Mouse (Mus musculus) liver, embryonic 16.5 days (tissue): ENCODE results near the gene Il31. TPM values are rescaled to one million over a fixed set of nuclear protein-coding genes. Genes with fewer than 3 reads are reported as not detected.
"Not testable (repeated sequence)": the region's sequence is repeated elsewhere in the genome, so short reads cannot be mapped to it uniquely, and the experiment has no call there.

ENCODE experiments used
- ATAC-seq: fragments of 200-750 bp; cut with Nextera tagmentation; 2 replicates; pipeline ENCODE4 v1.8.0; 2017; ENCODE audit warnings: low read depth, mild to moderate bottlenecking, moderate number of reproducible peaks, moderate library complexity
- H3K27ac ChIP-seq: fragments of 300-500 bp; sonication (generic); 2 replicates; pipeline ENCODE4 v1.5.1; 2014; ENCODE audit warnings: mild to moderate bottlenecking, low read length
- H3K27me3 ChIP-seq: fragments of 300-500 bp; sonication (generic); 2 replicates; pipeline ENCODE4 v1.6.1; 2014; ENCODE audit warnings: low read depth, low read length, mixed read lengths; ENCODE audit not compliant: control insufficient read depth, insufficient read depth
- H3K36me3 ChIP-seq: fragments of 300-500 bp; sonication (generic); 2 replicates; pipeline ENCODE4 v1.6.1; 2014; ENCODE audit warnings: mild to moderate bottlenecking; ENCODE audit not compliant: control insufficient read depth, insufficient read depth
- H3K4me1 ChIP-seq: fragments of 300-500 bp; sonication (generic); 2 replicates; pipeline ENCODE4 v1.6.1; 2014; ENCODE audit warnings: low read depth, low read length, mixed read lengths; ENCODE audit not compliant: control insufficient read depth
- H3K4me2 ChIP-seq: fragments of 300-500 bp; sonication (generic); 2 replicates; pipeline ENCODE4 v1.6.1; 2014; ENCODE audit warnings: low read depth, low read length, mixed read lengths
- H3K4me3 ChIP-seq: fragments of 300-500 bp; sonication (generic); 2 replicates; pipeline ENCODE4 v1.5.1; 2014; ENCODE audit warnings: low read depth, mild to moderate bottlenecking, low read length
- H3K9ac ChIP-seq: fragments of 300-500 bp; sonication (generic); 2 replicates; pipeline ENCODE4 v1.6.1; 2014; ENCODE audit warnings: low read depth, low read length
- H3K9me3 ChIP-seq: fragments of 300-500 bp; sonication (generic); replicated peaks from 2 replicates; pipeline ENCODE4 v1.6.1; 2016; ENCODE audit warnings: low read length; ENCODE audit not compliant: control insufficient read depth
- WGBS: fragments of 180-500 bp; shearing (Covaris S2); extraction: QIAGEN DNeasy Blood & Tissue Kit; methylation state at CpG from one replicate; pipeline ENCODE4 v1.1.7; 2014; ENCODE audit not compliant: insufficient replicate concordance; 5-methylcytosine and 5-hydroxymethylcytosine counted together
- polyA plus RNA-seq: library from polyadenylated mRNA; unstranded; fragments of >200 nt; fragmentation: Nextera tagmentation; extraction: Ambion mirVana; gene quantifications from 2 replicates; pipeline ENCODE4 v1.2.1, GENCODE M21; 2015

Il31 gene
- polyA plus RNA-seq, 1 experiment from 2014 or later = not detected

DNA sequence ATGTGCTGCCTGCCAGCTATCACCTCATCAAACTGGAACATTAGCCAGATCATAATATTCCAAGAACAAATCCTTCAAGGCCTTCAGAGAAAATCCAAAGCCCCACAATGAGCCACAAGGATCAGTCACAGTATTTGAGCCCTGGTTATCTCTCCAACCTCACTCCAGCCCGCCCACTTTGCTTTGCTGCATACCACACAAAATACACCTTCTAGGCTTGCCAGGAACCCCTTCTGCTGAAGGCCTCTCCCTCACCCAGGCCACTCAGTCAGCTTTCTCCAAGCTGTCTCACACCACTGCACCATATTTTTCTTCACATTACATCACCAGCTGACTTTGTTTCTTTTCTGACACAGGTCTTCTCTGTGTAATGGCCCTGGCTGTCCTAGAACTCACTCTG, 32.9 kb upstream of the Il31 start:
- ATAC-seq = no peak
- 60% methylated on average over 1 of the region's 1 CpGs for WGBS
- no peak overlapping the region for H3K4me2 ChIP-seq
- no peak overlapping the region for H3K4me3 ChIP-seq
- peaks cover 19% of the 10 kb centered on the region for H3K4me1 ChIP-seq
- no peak overlapping the region for H3K9ac ChIP-seq
- no peak overlapping the region for H3K27ac ChIP-seq
- H3K9me3 ChIP-seq = no peaks in the 10 kb centered on the region
- H3K27me3 ChIP-seq = no peaks in the 10 kb centered on the region
- no peaks in the 10 kb centered on the region; the same call in 1 of the 2 replicates for H3K36me3 ChIP-seq

DNA sequence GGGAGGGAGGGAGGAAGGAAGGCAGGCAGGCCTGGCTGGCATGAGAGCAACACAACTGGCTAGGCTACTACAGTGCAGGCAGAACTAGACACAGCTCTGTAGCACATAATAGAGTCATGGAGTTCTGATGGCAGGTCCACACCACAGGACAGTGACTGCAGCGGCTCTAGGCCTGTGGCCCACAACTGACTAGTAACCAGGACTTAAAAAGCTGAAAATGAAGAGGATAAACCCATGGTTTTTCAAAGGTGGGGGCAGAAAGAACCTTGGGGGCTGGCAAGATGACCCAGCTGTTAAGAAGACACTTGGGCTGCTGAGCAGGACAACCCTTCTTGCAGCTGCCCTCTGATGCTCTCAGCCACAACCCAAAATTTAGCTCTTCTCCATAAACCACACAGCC, 32.3 kb upstream of the Il31 start:
- 80% methylated on average over 1 of the region's 1 CpGs for WGBS
- Histone ChIP-seq H3K4me1 (peaks cover 19% of the 10 kb centered on the region), H3K27ac (no peak overlapping the region), H3K4me3 (no peak overlapping the region), H3K4me2 (no peak overlapping the region), H3K27me3 (no peaks in the 10 kb centered on the region), H3K36me3 (no peaks in the 10 kb centered on the region; the same call in 1 of the 2 replicates), H3K9ac (no peak overlapping the region), H3K9me3 (no peaks in the 10 kb centered on the region)
- no peak for ATAC-seq

DNA sequence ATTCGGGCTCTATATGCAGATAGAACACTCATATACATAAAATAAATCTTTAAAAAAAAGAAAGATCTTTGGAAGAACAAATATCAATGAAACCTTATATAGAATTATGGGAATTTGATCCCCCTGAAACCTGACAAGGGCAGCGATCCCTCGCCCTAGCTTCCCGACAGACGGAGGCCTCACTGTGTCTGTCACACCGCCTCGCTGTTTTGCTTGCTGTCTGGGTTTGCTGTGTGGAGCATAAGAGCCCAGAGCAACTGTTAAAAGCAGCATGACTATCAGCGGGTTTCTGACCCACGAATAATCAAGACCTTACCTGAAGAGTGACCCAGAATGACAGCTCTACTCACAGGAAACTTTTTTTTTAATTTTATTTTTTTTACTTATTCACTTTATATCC, 31.4 kb upstream of the Il31 start:
- 82% methylated on average over 9 of the region's 9 CpGs for WGBS
- H3K4me1 ChIP-seq = peaks cover 19% of the 10 kb centered on the region
- H3K27ac ChIP-seq = no peak overlapping the region
- H3K9me3 ChIP-seq = no peaks in the 10 kb centered on the region
- H3K4me3 ChIP-seq = no peak overlapping the region
- ATAC-seq = no peak
- H3K36me3 ChIP-seq = no peaks in the 10 kb centered on the region; the same call in 1 of the 2 replicates
- no peak overlapping the region for H3K9ac ChIP-seq
- H3K27me3 ChIP-seq = no peaks in the 10 kb centered on the region
- H3K4me2 ChIP-seq = no peak overlapping the region

DNA sequence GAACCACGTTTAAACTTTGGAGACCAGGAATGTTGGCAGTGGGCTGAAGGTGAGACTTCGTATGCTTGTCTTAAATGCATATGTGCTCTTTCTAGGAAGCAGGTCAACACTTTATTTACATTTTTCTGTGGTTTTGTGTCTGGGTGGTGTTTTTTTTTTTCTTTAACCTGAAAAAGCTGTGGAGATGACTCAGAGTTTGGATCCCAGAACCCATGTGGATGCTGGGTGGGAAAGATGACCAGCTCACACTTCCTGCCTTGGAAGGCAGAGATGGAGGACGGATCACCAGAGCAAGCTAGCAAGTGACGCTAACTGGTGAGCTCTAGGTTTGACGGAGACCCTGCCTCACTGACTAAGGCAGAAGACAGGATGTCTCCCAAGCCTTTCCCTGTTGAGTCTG, 25.6 kb upstream of the Il31 start:
- H3K27me3 ChIP-seq = peaks cover 4% of the 10 kb centered on the region; the same call in 1 of the 2 replicates
- ATAC-seq = no peak
- H3K4me1 ChIP-seq = peaks cover 9% of the 10 kb centered on the region
- 81% methylated on average over 5 of the region's 5 CpGs for WGBS
- H3K36me3 ChIP-seq = no peaks in the 10 kb centered on the region; the same call in 1 of the 2 replicates
- no peak overlapping the region for H3K4me3 ChIP-seq
- H3K9me3 ChIP-seq = no peaks in the 10 kb centered on the region
- H3K27ac ChIP-seq = no peak overlapping the region
- no peak overlapping the region for H3K9ac ChIP-seq
- H3K4me2 ChIP-seq = no peak overlapping the region

DNA sequence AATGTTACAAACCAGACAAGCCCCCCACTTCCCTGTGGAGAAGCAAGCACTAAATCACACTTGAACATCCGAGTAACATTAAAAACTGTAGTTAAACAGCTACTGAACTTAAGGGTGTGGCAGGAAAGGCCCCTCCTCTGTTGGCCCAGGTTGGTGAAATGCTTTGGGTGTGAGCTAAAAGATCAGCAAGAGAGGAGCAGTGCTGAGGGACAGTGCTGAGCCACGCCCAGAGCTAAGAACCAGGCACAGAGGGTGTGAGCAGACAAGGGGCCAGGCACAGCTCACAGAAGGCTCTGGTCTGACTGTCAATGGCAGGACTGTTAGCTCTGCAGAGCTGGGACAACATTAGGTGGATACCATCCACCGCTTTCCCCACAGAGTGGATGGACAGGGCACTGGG, 22.8 kb upstream of the Il31 start:
- Histone ChIP-seq H3K9ac (no peak overlapping the region), H3K36me3 (no peaks in the 10 kb centered on the region), H3K27ac (no peak overlapping the region), H3K27me3 (peaks cover 31% of the 10 kb centered on the region), H3K4me1 (peaks cover 19% of the 10 kb centered on the region), H3K9me3 (no peaks in the 10 kb centered on the region), H3K4me3 (no peak overlapping the region), H3K4me2 (no peak overlapping the region)
- ATAC-seq = peak; percentile 72
- 42% methylated on average over 3 of the region's 3 CpGs for WGBS

DNA sequence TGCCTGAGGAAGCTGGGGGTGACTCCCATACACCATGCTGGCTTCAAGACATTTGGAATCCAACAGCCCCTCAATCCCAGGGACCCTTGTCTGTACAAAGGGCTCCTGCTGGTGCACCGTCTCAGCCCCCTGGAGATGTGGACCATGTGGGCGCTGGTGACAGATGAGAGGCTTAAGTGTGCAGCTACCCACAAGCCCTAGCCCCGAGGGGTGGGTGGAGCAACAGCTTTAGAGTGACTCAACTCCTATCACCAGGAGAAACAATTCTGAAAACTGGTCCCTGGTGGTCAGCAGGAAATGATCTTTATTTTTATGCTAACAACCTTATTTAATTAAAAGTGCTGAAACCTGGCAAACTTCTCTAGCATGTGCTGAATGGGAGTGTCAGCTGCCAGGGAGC, 22.1 kb upstream of the Il31 start:
- H3K9me3 ChIP-seq, H3K4me2 ChIP-seq, H3K36me3 ChIP-seq, H3K27ac ChIP-seq, ATAC-seq, H3K4me3 ChIP-seq, H3K9ac ChIP-seq: not testable (repeated sequence)
- H3K27me3 ChIP-seq = peaks cover 37% of the 10 kb centered on the region
- 53% methylated on average over 3 of the region's 3 CpGs for WGBS
- H3K4me1 ChIP-seq = peaks cover 19% of the 10 kb centered on the region

DNA sequence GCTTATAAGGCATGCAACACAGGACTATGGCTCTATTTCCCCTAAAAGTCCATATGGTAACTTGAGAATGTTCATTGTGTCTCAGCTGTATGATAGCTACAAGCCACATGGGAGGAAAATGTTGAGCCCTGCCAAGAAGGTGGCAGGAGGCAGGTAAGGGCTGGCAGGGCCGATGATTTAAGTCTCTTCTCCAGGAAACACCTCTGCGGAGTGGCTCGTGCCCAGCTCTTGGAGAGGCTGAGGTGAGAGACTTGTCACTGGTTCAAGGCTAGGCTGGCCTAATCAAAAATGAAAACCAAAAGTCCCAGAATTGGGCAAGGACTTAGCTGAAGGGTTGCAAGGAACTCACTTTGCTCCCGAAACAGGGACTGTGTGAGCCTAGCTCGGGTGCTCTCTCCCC, 20.9 kb upstream of the Il31 start, which contains the start of gene B3gnt4:
Gene B3gnt4 (plus strand): TSS at position 301 of the 400 bp plus-strand sequence.
- H3K27me3 ChIP-seq = peaks cover 42% of the 10 kb centered on the region
- H3K9me3 ChIP-seq = no peaks in the 10 kb centered on the region
- no peak for ATAC-seq

DNA sequence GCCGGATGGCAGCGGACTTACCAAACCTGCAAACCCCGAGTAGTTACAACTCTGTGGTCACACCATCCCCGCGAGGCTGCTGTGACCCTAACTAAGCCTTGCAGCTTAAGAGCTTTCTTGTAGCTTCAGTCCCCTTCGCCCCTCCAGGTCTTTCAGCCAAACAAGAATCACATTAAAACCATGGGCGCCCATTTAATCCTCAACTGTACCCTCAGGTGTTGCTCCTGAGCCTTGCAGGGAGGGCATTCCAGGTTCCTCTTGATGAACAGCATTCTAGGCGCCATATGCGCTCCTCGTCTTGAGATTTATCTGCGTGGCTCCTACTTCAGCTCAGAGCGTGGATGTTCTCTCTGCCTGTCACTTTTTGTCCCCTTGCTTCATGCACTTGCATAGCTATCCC, 19.6 kb upstream of the Il31 start:
- H3K27ac ChIP-seq = no peak overlapping the region
- peaks cover 47% of the 10 kb centered on the region for H3K27me3 ChIP-seq
- H3K4me1 ChIP-seq = peaks cover 19% of the 10 kb centered on the region
- H3K9ac ChIP-seq = no peak overlapping the region
- no peak for ATAC-seq
- H3K9me3 ChIP-seq = no peaks in the 10 kb centered on the region
- H3K4me2 ChIP-seq = peak overlapping the region; percentile 88
- H3K36me3 ChIP-seq = no peaks in the 10 kb centered on the region
- peak overlapping the region; percentile 62 for H3K4me3 ChIP-seq
- 11% methylated on average over 12 of the region's 12 CpGs for WGBS

More for the DNA sequence above, 20.9 kb upstream of the Il31 start, which contains the start of gene B3gnt4:
- H3K4me2 ChIP-seq = no peak within 1 kb of the TSS
- 84% methylated on average over 5 of the region's 5 CpGs for WGBS
- no peak within 1 kb of the TSS for H3K27ac ChIP-seq
- H3K9ac ChIP-seq = no peak within 1 kb of the TSS
- no peaks in the 10 kb centered on the region for H3K36me3 ChIP-seq
- H3K4me3 ChIP-seq = no peak within 1 kb of the TSS
- peaks cover 19% of the 10 kb centered on the region for H3K4me1 ChIP-seq

DNA sequence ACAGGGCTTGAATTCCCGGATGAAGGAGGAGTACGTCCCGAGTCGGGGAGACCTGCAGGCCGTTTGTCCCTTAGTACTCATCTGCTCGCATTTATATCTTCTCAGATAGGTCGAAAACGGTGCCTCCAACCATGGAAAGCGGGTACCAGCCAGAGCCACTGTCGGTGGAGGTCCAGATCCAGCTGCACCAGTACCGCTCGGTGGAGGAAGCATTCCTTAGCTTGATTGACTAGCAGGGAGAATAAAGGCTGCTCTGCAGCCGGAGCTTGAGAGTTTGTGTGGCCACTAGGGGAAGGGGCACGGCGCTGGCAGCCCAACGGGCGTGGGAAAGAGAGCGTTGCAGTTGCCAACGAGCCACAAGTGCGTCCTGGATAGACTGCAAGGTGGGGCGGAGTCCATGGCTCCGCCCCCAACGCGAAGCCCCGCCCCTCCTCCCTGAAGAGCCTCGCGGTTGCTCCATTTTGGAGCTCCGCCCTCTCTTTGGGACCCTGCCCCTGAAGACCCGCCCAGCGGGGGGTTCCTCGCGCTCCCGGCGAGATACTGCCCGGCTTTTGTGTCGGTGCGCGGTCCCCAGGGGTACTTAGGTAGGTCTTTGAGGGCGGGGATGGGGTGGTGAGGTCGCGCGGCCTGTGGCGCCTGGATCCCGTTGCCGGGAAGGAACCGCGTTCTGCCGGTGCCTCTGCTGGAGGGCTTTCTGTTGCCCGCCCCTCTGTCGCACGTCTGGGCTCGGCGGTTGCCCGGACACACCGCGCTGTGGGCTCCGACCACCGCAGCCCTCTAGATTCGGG, 18.8 kb upstream of the Il31 start:
- Histone ChIP-seq H3K27ac (no peak overlapping the region), H3K27me3 (peaks cover 47% of the 10 kb centered on the region), H3K4me1 (peaks cover 19% of the 10 kb centered on the region), H3K9ac (0 out of 2 replicates have a peak overlapping the region, but pooled peaks have one; percentile 17), H3K36me3 (no peaks in the 10 kb centered on the region), H3K4me3 (peak overlapping the region; percentile 62), H3K4me2 (peak overlapping the region; percentile 88), H3K9me3 (no peaks in the 10 kb centered on the region)
- peak; percentile 81 for ATAC-seq
- WGBS = under 1% methylated on average over 59 of the region's 59 CpGs
